Mouse (Mus musculus) spleen, adult 2 months (tissue): Measurements from ENCODE around the gene Zbtb42. TPM values are rescaled to one million over a fixed set of nuclear protein-coding genes. Genes with fewer than 3 reads are reported as not detected.

ENCODE experiments used
- DNase-seq, 2 experiments: peaks; one replicate each; pipeline versions ENCODE4 v3.0.0 to v3.0.0-alpha.2; 2012 to 2021; ENCODE audit warnings: low spot score in 2 of 2, low read depth in 1 of 2
- H3K27ac ChIP-seq: fragments of 200-500 bp; 2 replicates; pipeline ENCODE4 v1.5.1; 2012; ENCODE audit warnings: low read length, inconsistent platforms; ENCODE audit not compliant: insufficient read depth
- H3K27me3 ChIP-seq: fragments of 200-500 bp; 2 replicates; pipeline ENCODE4 v1.6.1; 2012; ENCODE audit warnings: mild to moderate bottlenecking, moderate library complexity, low read length, inconsistent platforms; ENCODE audit not compliant: control insufficient read depth, insufficient read depth
- H3K36me3 ChIP-seq: fragments of 200-500 bp; 2 replicates; pipeline ENCODE4 v1.6.1; 2012; ENCODE audit warnings: mild to moderate bottlenecking, low read length, inconsistent platforms; ENCODE audit not compliant: control insufficient read depth, insufficient read depth
- H3K4me1 ChIP-seq: fragments of 200-500 bp; 2 replicates; pipeline ENCODE4 v1.6.1; 2011; ENCODE audit warnings: inconsistent platforms; ENCODE audit not compliant: control insufficient read depth, insufficient read depth, insufficient read length
- H3K4me3 ChIP-seq: fragments of 200-500 bp; 2 replicates; pipeline ENCODE4 v1.5.1; 2011; ENCODE audit warnings: mild to moderate bottlenecking, inconsistent platforms; ENCODE audit not compliant: insufficient read depth, insufficient read length; ENCODE audit errors: extremely low read depth
- CTCF ChIP-seq: fragments of 200-500 bp; IDR thresholded peaks from 2 replicates; pipeline ENCODE4 v1.5.1; 2011; ENCODE audit warnings: mild to moderate bottlenecking, inconsistent platforms; ENCODE audit not compliant: insufficient read depth, insufficient read length, insufficient replicate concordance; ENCODE audit errors: extremely low read depth
- POLR2A ChIP-seq: fragments of 200-500 bp; IDR thresholded peaks from 2 replicates; pipeline ENCODE4 v1.6.1; 2011; ENCODE audit warnings: low read depth, low read length, inconsistent platforms
- WGBS: fragments of 180-500 bp; shearing (Covaris S2); methylation state at CpG from one replicate; pipeline ENCODE4 v1.1.7; 2018; 5-methylcytosine and 5-hydroxymethylcytosine counted together
- polyA plus RNA-seq: library from polyadenylated mRNA; depleted of rRNA; stranded (reverse); fragments of >200 nt; gene quantifications from 2 replicates; pipeline ENCODE4 v1.2.3, GENCODE M21; 2012

Gene Zbtb42
- polyA plus RNA-seq, 1 experiment, result 7.6 TPM

GRCm38 (mm10) chr12:112679027-112679996, 684 bp downstream of the Zbtb42 start:
- Histone ChIP-seq H3K36me3 (no peaks in the 10 kb centered on the region), H3K27me3 (peaks cover 6% of the 10 kb centered on the region), H3K27ac (no peak overlapping the region), H3K4me1 (peaks cover 10% of the 10 kb centered on the region), H3K4me3 (peak overlapping the region; percentile 75)
- 10% methylated on average over 78 of the region's 87 CpGs for WGBS
- TF ChIP-seq CTCF (no peak), POLR2A (no peak)
- DNase-seq, result peak in 1 of 2 experiments; percentile 33

GRCm38 (mm10) chr12:112683351-112683750, 4.7 kb downstream of the Zbtb42 start:
- Histone ChIP-seq H3K36me3 (no peaks in the 10 kb centered on the region), H3K27me3 (peaks cover 6% of the 10 kb centered on the region), H3K27ac (no peak overlapping the region), H3K4me3 (no peak overlapping the region), H3K4me1 (peaks cover 6% of the 10 kb centered on the region)
- TF ChIP-seq POLR2A (no peak), CTCF (no peak)
- DNase-seq, result no peak
- 84% methylated on average over 7 of the region's 7 CpGs for WGBS

GRCm38 (mm10) chr12:112688458-112688857, 9.8 kb downstream of the Zbtb42 start:
- no peaks in the 10 kb centered on the region for H3K27me3 ChIP-seq
- no peaks in the 10 kb centered on the region for H3K36me3 ChIP-seq
- peak; percentile 44 for TF ChIP-seq POLR2A
- no peak for TF ChIP-seq CTCF
- 10% methylated on average over 15 of the region's 15 CpGs for WGBS
- no peak for DNase-seq
- H3K4me1 ChIP-seq, result peaks cover 2% of the 10 kb centered on the region; the same call in 1 of the 2 replicates
- peak overlapping the region; percentile 56 for H3K4me3 ChIP-seq
- peak overlapping the region; percentile 54; the same call in 1 of the 2 replicates for H3K27ac ChIP-seq

GRCm38 (mm10) chr12:112693185-112694126, 14.8 kb downstream of the Zbtb42 start:
- 2% methylated on average over 54 of the region's 54 CpGs for WGBS
- H3K4me3 ChIP-seq, result peak overlapping the region; percentile 68
- no peaks in the 10 kb centered on the region for H3K36me3 ChIP-seq
- no peaks in the 10 kb centered on the region for H3K27me3 ChIP-seq
- TF ChIP-seq CTCF (no peak), POLR2A (peak; percentile 87)
- peak overlapping the region; percentile 63 for H3K27ac ChIP-seq
- peaks cover 2% of the 10 kb centered on the region; the same call in 1 of the 2 replicates for H3K4me1 ChIP-seq
- peak; percentile 77 to 89 for DNase-seq

GRCm38 (mm10) chr12:112694127-112694475, 15.5 kb downstream of the Zbtb42 start:
- no peak for DNase-seq
- H3K36me3 ChIP-seq, result no peaks in the 10 kb centered on the region
- no peaks in the 10 kb centered on the region for H3K27me3 ChIP-seq
- H3K4me3 ChIP-seq, result peak overlapping the region; percentile 68; the same call in 1 of the 2 replicates
- H3K4me1 ChIP-seq, result peaks cover under 1% of the 10 kb centered on the region; the same call in 1 of the 2 replicates
- WGBS, result 68% methylated on average over 10 of the region's 10 CpGs
- TF ChIP-seq POLR2A (no peak), CTCF (no peak)
- H3K27ac ChIP-seq, result no peak overlapping the region

GRCm38 (mm10) chr12:112696806-112697425, 18.3 kb downstream of the Zbtb42 start:
- no peak for DNase-seq

More at GRCm38 (mm10) chr12:112696806-112697425, 18.3 kb downstream of the Zbtb42 start:
- WGBS, result 81% methylated on average over 3 of the region's 3 CpGs
- peaks cover 1% of the 10 kb centered on the region; the same call in 1 of the 2 replicates for H3K4me1 ChIP-seq
- H3K27ac ChIP-seq, result no peak overlapping the region
- H3K27me3 ChIP-seq, result no peaks in the 10 kb centered on the region
- TF ChIP-seq POLR2A (no peak), CTCF (no peak)
- H3K36me3 ChIP-seq, result no peaks in the 10 kb centered on the region
- H3K4me3 ChIP-seq, result no peak overlapping the region
